In the genomic region with DNA sequence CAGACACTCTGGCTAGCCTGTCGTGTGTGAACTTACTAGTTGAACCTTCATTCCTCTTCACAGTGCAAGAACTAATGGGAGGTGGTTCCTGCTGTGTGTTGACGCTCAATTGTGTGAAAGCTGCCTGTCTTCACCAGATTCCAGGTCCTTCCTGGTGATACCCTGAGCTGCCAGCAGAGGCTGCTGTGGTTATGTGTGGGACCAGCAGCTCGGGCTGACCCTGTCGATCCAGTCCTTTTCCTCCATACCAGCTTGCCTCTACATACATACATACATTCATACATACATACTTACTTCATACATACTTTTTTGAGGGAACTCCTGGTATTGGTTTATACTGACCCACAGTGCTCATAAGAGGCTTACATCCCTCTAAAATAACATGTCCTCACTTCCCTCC, we compare ENCODE assay signal across 8 mouse cellular contexts. TPM values are rescaled to one million over a fixed set of nuclear protein-coding genes. Genes with fewer than 3 reads are reported as not detected.
DNase-seq lines count a peak whose midpoint lies in the region; ATAC-seq and TF ChIP-seq lines count a peak whose summit lies in the region.

No protein-coding gene starts in this region.

- no peak for TF ChIP-seq POLR2A in kidney, adult 2 months (IDR thresholded peaks at IDR 0.05; ENCODE audit: low read depth, low read length)

- intact Hi-C loops in left cerebral cortex, postnatal 4 days (cut with DNase I) = loop anchor here (2.0 kb wide), 1 partner anchor 71 kb away; no protein-coding TSS in a partner anchor

- no peak overlapping the region for H3K4me3 ChIP-seq in kidney, adult 2 months (ENCODE audit: insufficient read depth, low read depth, low read length)
- H3K4me3 ChIP-seq in midbrain, embryonic 14.5 days (replicated peaks; ENCODE audit: low read depth, low read length) = no peak overlapping the region

- peak; percentile 31 to 68 for DNase-seq in urinary bladder, adult 18-20 months (ENCODE audit: low spot score in 2 of 2)
- DNase-seq in urinary bladder, postnatal 10 days (ENCODE audit: low spot score) = no peak
- DNase-seq in cerebellum, postnatal 36 days = peak; percentile 72
- peak; percentile 30 to 36 for DNase-seq in gastrocnemius, adult 8-10 months (ENCODE audit: low spot score in 2 of 2)
- peak; percentile 86 for DNase-seq in kidney, adult 2 months
- peak; percentile 77 for DNase-seq in left cerebral cortex, postnatal 4 days
- peak; percentile 84 for DNase-seq in midbrain, embryonic 14.5 days
- DNase-seq in testis, postnatal 10 days (ENCODE audit: low spot score) = peak; percentile 86

- peaks cover 11% of the 10 kb centered on the region for H3K36me3 ChIP-seq in kidney, adult 2 months (ENCODE audit: control insufficient read depth, insufficient read depth, low read length)
- peaks cover 76% of the 10 kb centered on the region for H3K36me3 ChIP-seq in midbrain, embryonic 14.5 days (ENCODE audit: control insufficient read depth, insufficient read depth, low read length)

- 4% methylated on average over 4 of the region's 4 CpGs for WGBS in kidney, adult 2 months
- WGBS in midbrain, embryonic 14.5 days = 7% methylated on average over 4 of the region's 4 CpGs

- H3K9me3 ChIP-seq in midbrain, embryonic 14.5 days (ENCODE audit: control insufficient read depth, low read length) = no peaks in the 10 kb centered on the region

- no peak for ATAC-seq in midbrain, embryonic 14.5 days (ENCODE audit: low FRiP score, low TSS enrichment)

- no peaks in the 10 kb centered on the region for H3K4me1 ChIP-seq in kidney, adult 2 months (ENCODE audit: control insufficient read depth, insufficient read depth, low read length)
- no peaks in the 10 kb centered on the region for H3K4me1 ChIP-seq in midbrain, embryonic 14.5 days (ENCODE audit: control insufficient read depth, insufficient read depth, low read length)

- no peak overlapping the region for H3K9ac ChIP-seq in midbrain, embryonic 14.5 days (replicated peaks; ENCODE audit: low read length)

- no peak overlapping the region for H3K27ac ChIP-seq in kidney, adult 2 months (ENCODE audit: insufficient read depth, low read depth, low read length)
- no peak overlapping the region for H3K27ac ChIP-seq in midbrain, embryonic 14.5 days (replicated peaks; ENCODE audit: low read depth, low read length)

- H3K27me3 ChIP-seq in kidney, adult 2 months (replicated peaks; ENCODE audit: control insufficient read depth, insufficient read depth, low read length) = no peaks in the 10 kb centered on the region
- H3K27me3 ChIP-seq in midbrain, embryonic 14.5 days (ENCODE audit: control insufficient read depth, insufficient read depth, low read length) = no peaks in the 10 kb centered on the region

- TF ChIP-seq CTCF in kidney, adult 2 months (conservative IDR thresholded peaks at IDR 0.05; ENCODE audit: insufficient read depth, insufficient read length, low read depth, low read length) = peak; percentile 99

- H3K4me2 ChIP-seq in midbrain, embryonic 14.5 days (ENCODE audit: low read length) = no peak overlapping the region

RNA-seq across cellular contexts. Expression of a gene that starts 1.3 kb away (rescaled TPM):
- total RNA-seq in gastrocnemius, adult 8-10 months (2022) = 1 to 10 TPM in 1 of 4 experiments, under 1 TPM in 3; 0.46 to 1.1 (median 0.59) TPM
- 2.6 and 3.1 TPM in 2 replicates for polyA plus RNA-seq in kidney, adult 2 months (2012; rRNA removed)
- total RNA-seq in left cerebral cortex, postnatal 4 days (2021) = 1 to 10 TPM; 6.2 to 6.6 TPM
- polyA plus RNA-seq in midbrain, embryonic 14.5 days (2014; fragmentation: Nextera tagmentation; extraction: Ambion mirVana) = 1.3 and 1.7 TPM in 2 replicates

RNA-seq across cellular contexts. Expression of a gene that starts 6.8 kb away (rescaled TPM):
- total RNA-seq in gastrocnemius, adult 8-10 months (2022) = 10 to 100 TPM in 1 of 4 experiments, 1 to 10 TPM in 3; 2.0 to 11.5 (median 5.1) TPM
- 12.5 and 14.8 TPM in 2 replicates for polyA plus RNA-seq in kidney, adult 2 months (2012; rRNA removed)
- total RNA-seq in left cerebral cortex, postnatal 4 days (2021) = 1 to 10 TPM; 1.4 to 1.8 TPM
- 0.04 TPM in 1 of 2 replicates, not detected in the other for polyA plus RNA-seq in midbrain, embryonic 14.5 days (2014; fragmentation: Nextera tagmentation; extraction: Ambion mirVana)

RNA-seq across cellular contexts. Expression of a gene that starts 7.6 kb away (rescaled TPM):
- 10 to 100 TPM; 59.5 to 80.8 (median 69.4) TPM for total RNA-seq in gastrocnemius, adult 8-10 months (2022)
- 61.6 and 75.5 TPM in 2 replicates for polyA plus RNA-seq in kidney, adult 2 months (2012; rRNA removed)
- total RNA-seq in left cerebral cortex, postnatal 4 days (2021) = 100 to 1,000 TPM in 1 of 2 experiments, 10 to 100 TPM in 1; 95.9 to 109 TPM
- polyA plus RNA-seq in midbrain, embryonic 14.5 days (2014; fragmentation: Nextera tagmentation; extraction: Ambion mirVana) = 101 and 103 TPM in 2 replicates

RNA-seq across cellular contexts. Expression of a gene that starts 21.5 kb away (rescaled TPM):
- 100 to 1,000 TPM in 2 of 4 experiments, 10 to 100 TPM in 2; 86.0 to 113 (median 101) TPM for total RNA-seq in gastrocnemius, adult 8-10 months (2022)
- polyA plus RNA-seq in kidney, adult 2 months (2012; rRNA removed) = 61.9 and 89.5 TPM in 2 replicates
- 100 to 1,000 TPM; 141 to 144 TPM for total RNA-seq in left cerebral cortex, postnatal 4 days (2021)
- polyA plus RNA-seq in midbrain, embryonic 14.5 days (2014; fragmentation: Nextera tagmentation; extraction: Ambion mirVana) = 148 and 193 TPM in 2 replicates

RNA-seq across cellular contexts. Expression of a gene that starts 43.8 kb away (rescaled TPM):
- total RNA-seq in gastrocnemius, adult 8-10 months (2022) = under 1 TPM in 1 of 4 experiments, not detected in 3; 0.16 TPM
- polyA plus RNA-seq in kidney, adult 2 months (2012; rRNA removed) = 322 and 349 TPM in 2 replicates
- total RNA-seq in left cerebral cortex, postnatal 4 days (2021) = not detected
- not detected in 2 replicates for polyA plus RNA-seq in midbrain, embryonic 14.5 days (2014; fragmentation: Nextera tagmentation; extraction: Ambion mirVana)
